Mouse (Mus musculus): ENCODE results near the gene Aagab.
A peak's percentile ranks its signal among the peaks of the same experiment; 100 is the strongest.

Aagab gene

GRCm38 (mm10) chr9:63672797-63673493 lies 70.5 kb downstream of the Aagab start:
- no peak for DNase-seq (ENCODE audit: extremely low read depth, low read depth)

DNA sequence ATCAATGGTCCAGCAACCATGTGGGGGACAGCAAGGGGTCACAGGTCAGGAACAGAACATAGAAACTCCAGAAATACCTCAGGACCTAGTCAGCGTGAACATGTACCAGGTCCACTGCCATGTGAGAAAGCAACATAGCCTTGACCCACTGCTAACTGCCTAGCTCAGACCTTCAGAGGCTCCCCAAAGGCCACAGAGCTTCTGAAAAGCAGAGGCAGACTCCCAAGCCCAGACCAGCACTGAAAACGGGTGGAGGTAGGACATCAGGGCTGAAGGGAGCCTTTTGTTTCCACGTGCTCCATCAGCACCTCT lies 71.0 kb downstream of the Aagab start:
- no peak for DNase-seq (ENCODE audit: extremely low read depth, low read depth)

DNA sequence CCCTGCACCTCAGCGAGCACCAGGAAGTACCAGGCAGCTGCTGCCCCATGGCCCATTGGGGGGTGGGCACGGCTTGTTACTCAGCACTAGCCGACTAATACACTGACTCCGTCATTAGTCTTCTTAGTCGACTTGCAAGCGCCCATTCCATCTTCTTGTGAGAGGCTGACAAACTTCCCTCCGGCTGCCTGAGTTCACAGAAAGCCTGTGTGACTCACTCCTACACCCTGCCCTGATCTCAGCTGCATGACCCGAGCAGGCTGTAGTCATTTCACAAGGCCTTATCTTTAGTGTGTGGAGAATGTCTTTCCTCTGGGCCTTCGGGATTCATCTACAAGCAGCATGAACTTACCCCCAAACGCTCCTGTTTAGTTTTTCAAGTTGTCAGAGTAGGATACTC lies 72.2 kb downstream of the Aagab start:
- no peak for DNase-seq (ENCODE audit: extremely low read depth, low read depth)

DNA sequence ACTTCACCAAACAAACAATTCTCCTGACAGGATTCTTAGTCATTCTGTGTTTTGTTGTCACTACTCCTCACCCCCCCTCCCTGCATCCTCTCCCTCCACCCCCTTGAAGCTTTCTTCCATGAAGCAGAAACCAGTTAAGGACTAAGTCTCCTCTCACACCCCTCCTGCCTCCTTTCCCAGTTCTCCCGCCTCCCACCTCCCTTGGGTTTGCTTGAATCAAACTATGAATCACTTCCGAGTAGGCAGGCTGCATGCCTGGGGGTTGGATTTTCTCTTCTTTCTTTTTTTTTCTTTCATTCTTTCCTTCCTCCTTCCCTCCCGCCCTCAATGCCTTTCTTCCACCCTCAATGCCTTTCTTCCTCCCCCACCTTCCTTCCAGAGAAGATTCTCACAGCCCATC lies 75.2 kb downstream of the Aagab start:
- DNase-seq (ENCODE audit: extremely low read depth, low read depth): no peak

DNA sequence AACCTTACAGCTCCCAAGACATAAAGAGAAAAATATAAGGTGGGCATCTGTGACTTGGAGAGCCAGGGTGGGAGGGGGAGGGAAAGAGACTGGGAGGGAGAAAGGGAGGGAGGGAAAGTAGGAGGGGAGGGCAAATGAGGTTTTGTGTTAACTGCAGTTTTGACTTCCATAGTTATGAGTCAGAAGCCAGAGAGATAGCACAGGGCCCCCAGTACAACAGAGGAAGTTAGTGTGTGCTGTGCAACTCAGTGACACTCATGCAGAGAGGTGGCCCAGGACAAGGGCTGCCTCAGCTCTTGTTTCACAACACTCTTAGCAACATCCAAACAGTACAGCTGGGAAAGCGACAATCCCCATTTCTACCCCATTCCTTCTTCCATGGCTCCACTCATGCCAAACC lies 75.6 kb downstream of the Aagab start:
- peak; percentile 53 for DNase-seq (ENCODE audit: extremely low read depth, low read depth)

GRCm38 (mm10) chr9:63682301-63682700 lies 79.8 kb downstream of the Aagab start:
- DNase-seq (ENCODE audit: extremely low read depth, low read depth): peak; percentile 56

DNA sequence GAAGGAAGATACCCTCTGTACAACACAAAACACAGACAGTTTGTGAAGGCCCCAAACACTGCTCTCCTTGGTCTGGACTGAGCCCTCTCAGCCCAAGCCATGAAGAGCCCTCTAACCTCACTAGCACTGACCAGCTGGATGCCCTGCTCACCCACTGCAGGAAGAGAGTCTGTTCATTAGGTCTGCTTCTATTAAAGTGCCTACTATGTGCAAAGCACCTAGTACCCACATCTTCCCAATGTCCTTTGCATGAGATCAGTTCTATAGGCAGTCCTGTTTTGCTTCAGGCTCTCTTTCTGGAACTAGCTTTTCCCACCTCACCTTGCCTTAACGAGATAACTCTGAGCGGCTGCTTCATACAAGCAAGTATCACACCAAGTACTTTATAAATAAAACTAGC lies 80.5 kb downstream of the Aagab start:
- DNase-seq (ENCODE audit: extremely low read depth, low read depth): no peak

DNA sequence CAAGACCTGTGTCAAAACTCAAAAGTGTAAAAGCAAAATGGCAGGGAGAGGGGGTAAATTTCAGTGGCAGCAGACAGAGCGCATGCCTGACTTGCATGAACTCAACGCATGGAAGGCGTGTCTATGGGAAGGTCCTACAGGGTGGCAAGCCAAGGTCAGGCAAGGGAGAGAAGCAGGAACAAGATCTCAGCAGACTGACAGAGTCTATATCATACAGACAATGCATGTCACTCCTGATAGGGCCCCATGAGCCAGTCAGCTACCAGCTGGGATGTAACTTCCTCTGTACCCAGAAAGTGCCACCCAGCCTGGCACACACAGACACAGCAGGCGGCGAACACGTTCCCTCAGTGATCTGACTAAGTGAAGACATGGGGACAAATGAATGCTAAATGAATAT lies 81.8 kb downstream of the Aagab start:
- DNase-seq (ENCODE audit: extremely low read depth, low read depth): no peak

GRCm38 (mm10) chr9:63685352-63685751 lies 82.9 kb downstream of the Aagab start:
- DNase-seq (ENCODE audit: extremely low read depth, low read depth): no peak

DNA sequence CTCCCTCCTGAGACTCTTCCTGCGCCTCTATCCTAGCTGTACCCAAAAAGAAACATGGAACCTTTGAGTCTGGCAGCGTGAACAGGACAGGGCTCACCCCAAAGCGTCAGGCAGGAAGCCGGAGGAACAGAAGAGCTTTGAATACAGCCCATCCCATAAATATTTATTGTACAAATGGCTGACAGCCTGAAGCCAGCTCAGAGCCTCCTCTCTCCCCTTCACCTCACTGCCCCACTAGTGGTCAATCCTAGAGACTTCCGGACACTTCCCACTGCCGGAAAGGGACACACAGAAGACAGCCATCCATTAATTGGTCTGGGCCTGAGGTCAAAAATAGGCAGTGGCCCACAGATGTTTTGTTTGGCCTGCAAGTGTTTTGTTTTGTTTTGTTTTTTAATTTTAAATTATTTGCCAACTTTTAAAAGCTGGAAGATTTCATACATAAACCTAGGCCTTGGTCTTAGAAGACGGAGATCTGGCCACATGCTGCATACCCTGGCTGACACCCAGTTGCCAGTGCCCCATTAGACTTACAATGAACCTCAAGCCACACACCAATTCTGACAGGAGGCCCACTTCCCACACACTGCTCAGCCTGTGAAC lies 85.1 kb downstream of the Aagab start:
- DNase-seq (ENCODE audit: extremely low read depth, low read depth): no peak

DNA sequence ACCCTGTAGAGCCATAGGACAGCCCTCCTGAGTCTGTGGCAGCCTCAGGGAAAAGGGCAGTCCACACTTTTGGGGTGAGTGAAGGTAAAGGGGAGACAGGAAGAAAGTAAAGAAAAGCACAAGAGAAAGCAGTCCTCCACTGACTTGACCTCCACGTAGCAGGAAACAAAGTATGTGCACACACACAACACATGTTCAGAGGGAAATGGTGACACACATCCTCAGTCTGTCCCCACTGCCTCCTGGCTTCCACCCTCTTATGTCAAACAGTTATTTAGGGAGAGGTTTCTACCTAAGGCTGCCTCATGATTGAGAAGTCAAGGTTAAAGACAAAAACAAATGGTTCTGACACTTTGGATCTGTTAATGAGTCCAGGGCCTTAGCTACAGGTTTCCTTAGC lies 88.1 kb downstream of the Aagab start:
- no peak for DNase-seq (ENCODE audit: extremely low read depth, low read depth)

DNA sequence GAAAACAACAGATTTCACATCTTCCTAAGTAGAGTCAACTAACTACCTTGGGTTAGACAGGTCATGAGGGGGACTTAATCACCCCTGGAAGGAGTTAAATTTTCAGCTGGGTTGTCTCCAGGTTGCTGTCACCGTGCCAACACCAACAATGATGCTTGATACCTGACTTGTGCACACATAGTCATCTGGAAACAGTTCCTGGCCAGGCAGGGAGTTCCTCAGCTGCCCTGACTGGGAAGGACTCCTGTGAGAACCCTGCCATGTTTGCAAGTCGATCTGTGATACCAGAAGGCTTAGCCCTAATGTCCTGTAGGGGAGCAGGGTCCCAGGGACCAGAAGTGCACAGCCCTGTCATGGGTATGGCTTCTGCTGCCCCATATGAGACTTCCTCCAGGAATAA lies 89.5 kb downstream of the Aagab start:
- DNase-seq (ENCODE audit: extremely low read depth, low read depth): no peak

All from MEL-GATA-1-ER (cell line).